Mouse (Mus musculus) small intestine, adult 2 months (tissue): ENCODE data around the gene Cx3cl1.

Experiments used
- CTCF ChIP-seq: fragments of 200-500 bp; IDR thresholded peaks from 2 replicates; pipeline ENCODE4 v1.5.1; 2012; ENCODE audit warnings: low read depth, mild to moderate bottlenecking, control low read depth, inconsistent platforms, low read length, moderate library complexity, mixed read lengths; ENCODE audit not compliant: insufficient replicate concordance, insufficient read length; ENCODE audit errors: extremely low read depth
- POLR2A ChIP-seq: fragments of 200-500 bp; IDR thresholded peaks from 2 replicates; pipeline ENCODE4 v1.6.1; 2012; ENCODE audit warnings: low read depth, mild to moderate bottlenecking, control low read depth, inconsistent platforms, low read length, moderate library complexity

GRCm38 (mm10) chr8:94754006-94754405 is 17.8 kb upstream of the Cx3cl1 start:
- TF ChIP-seq POLR2A (no peak), CTCF (no peak)
